Mouse (Mus musculus) bone marrow macrophage, adult 2 months (primary cell): ENCODE measurements around the gene Hdac11.

Experiments
- CTCF ChIP-seq: IDR thresholded peaks from 2 replicates; pipeline ENCODE4 v1.5.1; 2012; ENCODE audit warnings: low read depth, mild to moderate bottlenecking, low read length, moderate library complexity
- POLR2A ChIP-seq: IDR thresholded peaks from 2 replicates; pipeline ENCODE4 v1.6.1; 2012; ENCODE audit warnings: mild to moderate bottlenecking, low read depth, low read length, borderline replicate concordance

GRCm38 (mm10) chr6:91205346-91205745, 48.9 kb downstream of the Hdac11 start:
- no peak for TF ChIP-seq CTCF
- TF ChIP-seq POLR2A = no peak
